Mouse (Mus musculus): ENCODE data around the gene Olfr1347. TPM values are rescaled to one million over a fixed set of nuclear protein-coding genes. Genes with fewer than 3 reads are reported as not detected.
"Not testable (repeated sequence)": the region's sequence is repeated elsewhere in the genome, so short reads cannot be mapped to it uniquely, and the experiment has no call there.

Gene Olfr1347
- not detected in 2 replicates for polyA plus RNA-seq (2015; fragmentation: Nextera tagmentation; extraction: Ambion mirVana)

GRCm38 (mm10) chr7:6499655-6500054, at the start of gene Olfr1347:
Gene Olfr1347, minus strand, starts transcription at chr7:6499755.
- H3K27ac ChIP-seq (replicated peaks) = no peak within 1 kb of the TSS
- no peak within 1 kb of the TSS for H3K9ac ChIP-seq
- no peak for ATAC-seq (ENCODE audit: insufficient read depth)
- H3K36me3 ChIP-seq (replicated peaks) = no peaks in the 10 kb centered on the region
- no peak within 1 kb of the TSS for H3K4me2 ChIP-seq
- 29% methylated on average over 1 of the region's 1 CpGs for WGBS (ENCODE audit: insufficient replicate concordance)
- no peak within 1 kb of the TSS for H3K4me3 ChIP-seq (replicated peaks)
- no peaks in the 10 kb centered on the region for H3K27me3 ChIP-seq
- no peaks in the 10 kb centered on the region for H3K9me3 ChIP-seq (replicated peaks)
- no peaks in the 10 kb centered on the region for H3K4me1 ChIP-seq (replicated peaks)

DNA sequence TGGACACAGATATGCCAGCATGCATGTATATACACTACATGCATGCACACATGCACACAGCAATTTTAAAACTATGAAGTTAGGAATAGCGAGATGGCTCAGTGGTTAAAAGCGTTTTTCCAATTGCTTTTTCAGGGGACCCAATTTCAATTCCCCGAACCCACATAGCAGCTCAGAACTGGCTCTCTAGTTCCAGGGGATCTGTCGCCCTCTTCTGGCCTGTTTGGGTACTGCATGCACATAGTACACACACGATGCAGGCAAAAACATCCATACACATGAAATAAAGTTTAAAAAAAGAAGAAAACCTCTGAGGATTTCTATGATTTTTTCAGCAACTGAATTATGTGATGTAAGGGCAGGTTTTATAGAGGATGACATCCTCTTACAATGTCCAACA, 26.6 kb upstream of the Olfr1347 start:
- no peak for ATAC-seq (ENCODE audit: insufficient read depth)
- H3K4me3 ChIP-seq (replicated peaks) = no peak overlapping the region
- no peaks in the 10 kb centered on the region for H3K9me3 ChIP-seq (replicated peaks)
- 51% methylated on average over 5 of the region's 5 CpGs for WGBS (ENCODE audit: insufficient replicate concordance)
- H3K27me3 ChIP-seq = no peaks in the 10 kb centered on the region
- H3K9ac ChIP-seq = no peak overlapping the region
- no peaks in the 10 kb centered on the region for H3K36me3 ChIP-seq (replicated peaks)
- no peak overlapping the region for H3K4me2 ChIP-seq
- no peak overlapping the region for H3K27ac ChIP-seq (replicated peaks)
- H3K4me1 ChIP-seq (replicated peaks) = no peaks in the 10 kb centered on the region

DNA sequence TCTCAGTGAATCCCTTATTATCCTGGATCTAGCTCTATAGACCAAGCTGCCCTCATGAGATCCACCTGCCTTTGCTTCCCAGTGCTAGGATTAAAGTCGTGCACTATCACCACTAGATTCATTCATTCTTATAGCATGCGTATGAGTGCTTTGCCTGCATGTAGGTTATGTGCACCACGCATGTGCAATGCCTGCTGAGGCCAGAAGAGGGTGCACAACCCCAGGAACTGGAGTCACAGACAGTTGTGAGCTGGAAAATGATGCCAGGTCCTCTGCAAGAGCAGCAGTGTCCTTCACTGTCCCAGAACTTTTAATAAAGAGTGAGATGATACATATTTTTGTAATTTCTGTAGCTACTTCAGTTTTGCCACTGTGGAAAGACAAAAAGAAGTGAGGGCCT, 25.4 kb upstream of the Olfr1347 start:
- ATAC-seq (ENCODE audit: insufficient read depth) = no peak
- H3K4me3 ChIP-seq (replicated peaks) = no peak overlapping the region
- H3K9ac ChIP-seq = no peak overlapping the region
- 47% methylated on average over 3 of the region's 3 CpGs for WGBS (ENCODE audit: insufficient replicate concordance)
- no peaks in the 10 kb centered on the region for H3K9me3 ChIP-seq (replicated peaks)
- H3K4me2 ChIP-seq = no peak overlapping the region
- no peaks in the 10 kb centered on the region for H3K36me3 ChIP-seq (replicated peaks)
- no peaks in the 10 kb centered on the region for H3K4me1 ChIP-seq (replicated peaks)
- no peak overlapping the region for H3K27ac ChIP-seq (replicated peaks)
- H3K27me3 ChIP-seq = no peaks in the 10 kb centered on the region

GRCm38 (mm10) chr7:6522850-6523249, 23.3 kb upstream of the Olfr1347 start, which contains the start of gene Olfr1349:
Gene Olfr1349, minus strand, starts transcription at chr7:6522950.
- ATAC-seq (ENCODE audit: insufficient read depth) = no peak
- 63% methylated on average over 5 of the region's 5 CpGs for WGBS (ENCODE audit: insufficient replicate concordance)
- Histone ChIP-seq H3K4me3 (replicated peaks) (no peak within 1 kb of the TSS), H3K4me1 (replicated peaks) (no peaks in the 10 kb centered on the region), H3K27ac (replicated peaks) (no peak within 1 kb of the TSS), H3K36me3 (replicated peaks) (no peaks in the 10 kb centered on the region), H3K9me3 (replicated peaks) (no peaks in the 10 kb centered on the region), H3K4me2 (no peak within 1 kb of the TSS), H3K27me3 (no peaks in the 10 kb centered on the region), H3K9ac (no peak within 1 kb of the TSS)

DNA sequence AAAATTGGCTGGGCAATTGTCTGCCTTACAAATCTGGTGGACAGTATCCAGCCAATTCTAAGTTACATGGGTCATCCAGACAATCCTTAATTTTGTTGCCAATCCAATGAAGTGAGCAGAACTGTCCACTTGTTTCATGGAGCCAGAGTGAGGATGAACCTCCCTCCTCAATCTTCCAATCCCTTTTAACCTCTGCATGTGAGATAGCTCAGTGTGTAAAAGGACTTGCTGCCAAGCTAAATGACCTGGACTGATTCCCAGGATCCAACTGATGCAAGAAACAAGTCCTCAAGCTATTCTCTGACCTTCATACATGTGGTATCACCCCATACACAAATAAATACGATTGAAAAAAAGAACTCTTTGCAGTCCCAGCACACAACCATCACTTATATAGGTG, 22.1 kb upstream of the Olfr1347 start:
- no peak for ATAC-seq (ENCODE audit: insufficient read depth)
- Histone ChIP-seq H3K4me1 (replicated peaks) (no peaks in the 10 kb centered on the region), H3K27ac (replicated peaks) (no peak overlapping the region), H3K27me3 (no peaks in the 10 kb centered on the region), H3K9me3 (replicated peaks) (no peaks in the 10 kb centered on the region), H3K4me3 (replicated peaks) (no peak overlapping the region), H3K4me2 (no peak overlapping the region), H3K9ac (no peak overlapping the region), H3K36me3 (replicated peaks) (no peaks in the 10 kb centered on the region)
- WGBS (ENCODE audit: insufficient replicate concordance) = 15% methylated on average over 1 of the region's 1 CpGs

GRCm38 (mm10) chr7:6508648-6509047, 9.1 kb upstream of the Olfr1347 start, which contains the start of gene Olfr1348:
Gene Olfr1348, minus strand, starts transcription at chr7:6508748.
- WGBS (ENCODE audit: insufficient replicate concordance) = 62% methylated on average over 1 of the region's 1 CpGs
- H3K9me3 ChIP-seq (replicated peaks) = no peaks in the 10 kb centered on the region
- ATAC-seq (ENCODE audit: insufficient read depth) = no peak

GRCm38 (mm10) chr7:6486841-6487240, 12.7 kb downstream of the Olfr1347 start, which contains the start of gene Olfr5:
Gene Olfr5, minus strand, starts transcription at chr7:6486941.
- Histone ChIP-seq H3K9me3 (replicated peaks) (no peaks in the 10 kb centered on the region), H3K4me1 (replicated peaks) (no peaks in the 10 kb centered on the region), H3K27me3 (no peaks in the 10 kb centered on the region), H3K4me2 (no peak within 1 kb of the TSS), H3K36me3 (replicated peaks) (no peaks in the 10 kb centered on the region), H3K27ac (replicated peaks) (no peak within 1 kb of the TSS), H3K4me3 (replicated peaks) (no peak within 1 kb of the TSS), H3K9ac (no peak within 1 kb of the TSS)
- no peak for ATAC-seq (ENCODE audit: insufficient read depth)
- WGBS (ENCODE audit: insufficient replicate concordance) = 13% methylated on average over 2 of the region's 2 CpGs

More at GRCm38 (mm10) chr7:6508648-6509047, 9.1 kb upstream of the Olfr1347 start, which contains the start of gene Olfr1348:
- no peak within 1 kb of the TSS for H3K27ac ChIP-seq (replicated peaks)
- no peaks in the 10 kb centered on the region for H3K36me3 ChIP-seq (replicated peaks)
- no peaks in the 10 kb centered on the region for H3K27me3 ChIP-seq
- no peak within 1 kb of the TSS for H3K9ac ChIP-seq
- no peak within 1 kb of the TSS for H3K4me3 ChIP-seq (replicated peaks)
- H3K4me2 ChIP-seq = no peak within 1 kb of the TSS
- H3K4me1 ChIP-seq (replicated peaks) = no peaks in the 10 kb centered on the region

DNA sequence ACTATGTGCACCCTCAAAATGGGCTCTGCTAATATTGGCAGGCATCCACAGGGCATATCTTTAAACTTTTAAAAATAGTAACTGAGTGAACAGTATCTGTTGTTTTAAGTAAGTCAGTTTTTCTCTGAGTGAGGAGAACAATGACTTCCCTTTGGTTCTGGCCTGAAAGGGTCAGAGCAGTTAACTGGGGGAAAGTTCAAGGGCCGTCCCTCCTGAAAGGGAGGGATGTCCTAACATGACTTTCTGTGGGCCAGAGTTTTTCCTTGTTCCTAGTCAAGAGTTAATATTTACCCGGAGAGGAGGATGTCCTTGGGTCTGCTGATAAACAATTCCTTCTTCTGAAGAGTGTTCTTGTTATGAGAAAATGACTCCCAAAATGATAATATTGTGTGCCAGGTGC, 21.9 kb downstream of the Olfr1347 start:
- H3K9me3 ChIP-seq (replicated peaks); H3K4me3 ChIP-seq (replicated peaks); H3K27me3 ChIP-seq; H3K4me1 ChIP-seq (replicated peaks); H3K9ac ChIP-seq; ATAC-seq (ENCODE audit: insufficient read depth); H3K4me2 ChIP-seq; H3K36me3 ChIP-seq (replicated peaks); H3K27ac ChIP-seq (replicated peaks): not testable (repeated sequence)
- WGBS (ENCODE audit: insufficient replicate concordance) = 50% methylated on average over 2 of the region's 2 CpGs

DNA sequence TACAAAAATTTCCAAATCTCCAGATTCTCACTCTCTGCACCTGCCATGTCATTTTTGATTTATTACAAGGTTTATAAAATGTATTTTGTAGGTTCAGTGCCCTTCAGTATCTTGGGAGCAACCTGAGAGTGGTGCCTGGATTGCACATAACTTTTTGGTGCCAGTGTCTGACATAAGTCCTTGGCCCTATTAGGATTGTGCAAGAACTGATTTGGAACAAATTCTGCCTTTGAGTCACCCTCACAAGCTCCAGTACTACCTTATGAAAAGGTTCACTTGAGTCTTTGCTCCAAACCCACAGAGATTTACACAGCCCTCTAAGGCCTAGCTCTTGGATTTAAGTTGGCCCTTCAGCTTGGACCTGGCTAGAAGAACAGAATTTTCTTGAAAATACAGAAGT, 32.6 kb downstream of the Olfr1347 start, which contains the start of gene Olfr1346:
Gene Olfr1346 (plus strand): TSS at position 151 of the 400 bp plus-strand sequence.
- no peaks in the 10 kb centered on the region for H3K4me1 ChIP-seq (replicated peaks)
- H3K36me3 ChIP-seq (replicated peaks) = no peaks in the 10 kb centered on the region
- no peaks in the 10 kb centered on the region for H3K27me3 ChIP-seq
- no peak within 1 kb of the TSS for H3K9ac ChIP-seq
- H3K27ac ChIP-seq (replicated peaks) = no peak within 1 kb of the TSS
- H3K4me3 ChIP-seq (replicated peaks) = no peak within 1 kb of the TSS
- H3K9me3 ChIP-seq (replicated peaks) = no peaks in the 10 kb centered on the region
- H3K4me2 ChIP-seq = no peak within 1 kb of the TSS
- ATAC-seq (ENCODE audit: insufficient read depth) = no peak

- ATAC-seq (ENCODE audit: insufficient read depth) = no peak
- H3K27ac ChIP-seq (replicated peaks) = no peak overlapping the region
- H3K27me3 ChIP-seq = no peaks in the 10 kb centered on the region
- H3K4me2 ChIP-seq = no peak overlapping the region
- no peak overlapping the region for H3K4me3 ChIP-seq (replicated peaks)
- no peak overlapping the region for H3K9ac ChIP-seq
- H3K4me1 ChIP-seq (replicated peaks) = no peaks in the 10 kb centered on the region
- H3K9me3 ChIP-seq (replicated peaks) = no peaks in the 10 kb centered on the region
- no peaks in the 10 kb centered on the region for H3K36me3 ChIP-seq (replicated peaks)
- WGBS (ENCODE audit: insufficient replicate concordance) = 23% methylated on average over 3 of the region's 3 CpGs
These were observed 43.2 kb downstream of the Olfr1347 start for GRCm38 (mm10) chr7:6456399-6456798.

DNA sequence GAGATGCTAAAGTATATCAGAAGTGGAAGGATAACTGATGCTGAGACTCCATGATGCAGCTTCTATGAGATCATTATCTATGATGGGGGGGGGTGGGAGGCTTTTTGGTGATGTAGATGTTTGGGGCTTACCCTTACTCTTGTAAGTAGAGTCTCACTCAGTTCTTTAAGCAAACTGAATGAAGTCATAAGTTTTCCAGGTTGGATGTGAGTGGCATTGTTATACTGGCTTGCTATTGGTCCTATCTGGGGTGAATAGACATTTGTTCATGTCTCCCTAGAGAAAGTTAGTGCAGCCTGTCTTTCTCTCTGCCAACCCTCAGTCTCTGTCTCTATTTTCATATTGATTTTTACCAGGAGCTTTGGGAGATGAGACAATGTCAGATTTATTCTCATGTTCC, 43.7 kb downstream of the Olfr1347 start, which contains the start of gene Olfr1336:
Gene Olfr1336 (plus strand): TSS at position 301 of the 400 bp plus-strand sequence.
- Histone ChIP-seq H3K9ac (no peak within 1 kb of the TSS), H3K4me1 (replicated peaks) (no peaks in the 10 kb centered on the region), H3K4me3 (replicated peaks) (no peak within 1 kb of the TSS), H3K9me3 (replicated peaks) (no peaks in the 10 kb centered on the region), H3K36me3 (replicated peaks) (no peaks in the 10 kb centered on the region), H3K27me3 (no peaks in the 10 kb centered on the region), H3K27ac (replicated peaks) (no peak within 1 kb of the TSS), H3K4me2 (no peak within 1 kb of the TSS)
- ATAC-seq (ENCODE audit: insufficient read depth) = no peak

DNA sequence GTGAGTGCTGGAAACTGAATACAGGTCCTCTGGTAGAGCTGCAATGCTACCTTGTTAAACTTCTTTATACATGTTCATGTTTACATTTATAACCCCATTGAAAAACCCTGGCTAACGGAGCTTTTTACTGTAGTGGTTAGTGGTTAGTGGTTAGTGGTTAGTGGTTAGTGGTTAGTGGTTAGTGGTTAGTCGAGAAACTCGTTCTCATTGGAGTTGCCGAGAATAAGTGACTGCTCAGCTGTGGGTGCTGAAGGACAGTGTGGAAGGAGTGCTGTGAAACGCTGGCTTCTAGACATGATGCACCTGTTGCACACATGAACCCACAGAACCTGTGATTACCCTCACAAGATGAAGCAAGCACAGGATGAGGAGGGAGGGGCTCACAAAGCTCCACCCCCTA, 51.8 kb downstream of the Olfr1347 start:
- no peaks in the 10 kb centered on the region for H3K4me1 ChIP-seq (replicated peaks)
- H3K9ac ChIP-seq = no peak overlapping the region
- H3K4me2 ChIP-seq = no peak overlapping the region
- no peak overlapping the region for H3K27ac ChIP-seq (replicated peaks)
- H3K27me3 ChIP-seq = no peaks in the 10 kb centered on the region
- no peaks in the 10 kb centered on the region for H3K9me3 ChIP-seq (replicated peaks)
- H3K4me3 ChIP-seq (replicated peaks) = no peak overlapping the region
- ATAC-seq (ENCODE audit: insufficient read depth) = no peak
- 18% methylated on average over 5 of the region's 5 CpGs for WGBS (ENCODE audit: insufficient replicate concordance)
- no peaks in the 10 kb centered on the region for H3K36me3 ChIP-seq (replicated peaks)

Data from liver, embryonic 15.5 days (tissue).